Mouse (Mus musculus): ENCODE measurements around the gene Fxr1. TPM values are rescaled to one million over a fixed set of nuclear protein-coding genes. Genes with fewer than 3 reads are reported as not detected.

Fxr1 gene
- polyA plus RNA-seq, 1 experiment from 2014 or later = 35.2 TPM

GRCm38 (mm10) chr3:34119869-34120268, 100.1 kb downstream of the Fxr1 start:
- Histone ChIP-seq H3K27me3 (replicated peaks) (no peaks in the 10 kb centered on the region), H3K9me3 (replicated peaks) (no peaks in the 10 kb centered on the region), H3K36me3 (no peaks in the 10 kb centered on the region), H3K9ac (replicated peaks) (no peak overlapping the region), H3K27ac (replicated peaks) (no peak overlapping the region), H3K4me1 (0 out of 2 replicates have a peak, but pooled peaks cover 4% of the 10 kb centered on the region), H3K4me2 (no peak overlapping the region), H3K4me3 (replicated peaks) (no peak overlapping the region)
- 54% methylated on average over 4 of the region's 4 CpGs for WGBS
- ATAC-seq (ENCODE audit: low FRiP score) = no peak

Other genes with a start within 250 kb of the Fxr1 start
- 67.3 and 71.4 TPM in 2 replicates for gene Ttc14, start 220.1 kb upstream of the Fxr1 start, polyA plus RNA-seq (2015; fragmentation: Nextera tagmentation; extraction: Ambion mirVana)
- 13.1 and 13.3 TPM in 2 replicates for gene Ccdc39, start 175.6 kb upstream of the Fxr1 start, polyA plus RNA-seq (2015; fragmentation: Nextera tagmentation; extraction: Ambion mirVana)
- 132 and 133 TPM in 2 replicates for gene Dnajc19, start 61.4 kb downstream of the Fxr1 start, polyA plus RNA-seq (2015; fragmentation: Nextera tagmentation; extraction: Ambion mirVana)